16 mouse cellular contexts compared by ENCODE assay signal in genomic region chr9:98194356-98194755, GRCm38 (mm10).
A peak's percentile ranks its signal among the peaks of the same experiment; 100 is the strongest.
DNase-seq lines count a peak whose midpoint lies in the region; ATAC-seq and TF ChIP-seq lines count a peak whose summit lies in the region.
"Had no signal": no experiment of that assay in that cellular context is flagged by ENCODE, and none has a peak within 500 bp of the region (broad histone marks: within the 10 kb centered on the region; RNA-seq: fewer than 3 reads in every experiment).

No protein-coding gene starts in this region.

- no peak for ATAC-seq in midbrain, postnatal 0 days (ENCODE audit: low FRiP score)
- ATAC-seq in midbrain, embryonic 16.5 days: no peak
- no peak for ATAC-seq in megakaryocyte, adult 5-6 weeks (ENCODE audit: poor library complexity, severe bottlenecking)
- ATAC-seq: activated CD4-positive, CD25-positive, alpha-beta regulatory T cell, adult 4 months; midbrain, embryonic 13.5 days had no signal

- no peaks in the 10 kb centered on the region for H3K4me1 ChIP-seq in midbrain, postnatal 0 days (ENCODE audit: insufficient read depth, low read length)
- no peaks in the 10 kb centered on the region for H3K4me1 ChIP-seq in midbrain, embryonic 16.5 days (ENCODE audit: control insufficient read depth, insufficient read depth, low read length)
- H3K4me1 ChIP-seq: liver, embryonic 15.5 days; midbrain, embryonic 13.5 days; stomach, embryonic 15.5 days had no signal

- peak; percentile 36 for DNase-seq in midbrain, postnatal 0 days (ENCODE audit: low spot score)
- DNase-seq in layer of hippocampus, adult 8-10 months (ENCODE audit: low spot score in 2 of 2): peak; percentile 84 to 86
- peak; percentile 51 to 66 for DNase-seq in left cerebral cortex, postnatal 10 days (ENCODE audit: extremely low spot score in 1 of 2, low spot score in 2 of 2)
- peak; percentile 76 for DNase-seq in telencephalon, adult 2 months (ENCODE audit: low read depth, low spot score)
- DNase-seq in heart, adult 18-20 months: no peak
- no peak for DNase-seq in adrenal gland, adult 2 months
- DNase-seq: gastrocnemius, adult 2 months; kidney, adult 2 months had no signal

- no peak overlapping the region for H3K27ac ChIP-seq in midbrain, postnatal 0 days (ENCODE audit: low read depth, low read length)
- no peak overlapping the region for H3K27ac ChIP-seq in midbrain, embryonic 16.5 days (ENCODE audit: low read length)
- H3K27ac ChIP-seq: gastrocnemius, adult 2 months; hindbrain, embryonic 14.5 days; liver, embryonic 15.5 days; midbrain, embryonic 13.5 days; stomach, embryonic 15.5 days had no signal

- no peak for TF ChIP-seq CTCF in midbrain, postnatal 0 days (IDR thresholded peaks at IDR 0.05)

- no peak overlapping the region for H3K4me3 ChIP-seq in midbrain, postnatal 0 days (ENCODE audit: low read depth, low read length)
- H3K4me3 ChIP-seq in midbrain, embryonic 16.5 days (ENCODE audit: low read depth, low read length): no peak overlapping the region
- H3K4me3 ChIP-seq: erythroblast, embryonic 14.5 days; gastrocnemius, adult 2 months; liver, embryonic 15.5 days; midbrain, embryonic 13.5 days; stomach, embryonic 15.5 days had no signal

- H3K4me2 ChIP-seq in midbrain, postnatal 0 days (ENCODE audit: low read depth, low read length, poor library complexity, severe bottlenecking): no peak overlapping the region
- H3K4me2 ChIP-seq in midbrain, embryonic 16.5 days (ENCODE audit: low read length): no peak overlapping the region
- H3K4me2 ChIP-seq: hindbrain, embryonic 14.5 days; liver, embryonic 15.5 days; midbrain, embryonic 13.5 days; stomach, embryonic 15.5 days had no signal

- no peaks in the 10 kb centered on the region for H3K36me3 ChIP-seq in midbrain, postnatal 0 days (ENCODE audit: insufficient read depth, low read length)
- no peaks in the 10 kb centered on the region for H3K36me3 ChIP-seq in midbrain, embryonic 16.5 days (ENCODE audit: control insufficient read depth, insufficient read depth, low read length)
- H3K36me3 ChIP-seq: liver, embryonic 15.5 days; midbrain, embryonic 13.5 days; stomach, embryonic 15.5 days had no signal

- no peaks in the 10 kb centered on the region for H3K27me3 ChIP-seq in midbrain, postnatal 0 days (ENCODE audit: insufficient read depth, low read length)
- H3K27me3 ChIP-seq in midbrain, embryonic 16.5 days (ENCODE audit: control insufficient read depth, insufficient read depth, low read depth, low read length): no peaks in the 10 kb centered on the region
- H3K27me3 ChIP-seq: liver, embryonic 15.5 days; midbrain, embryonic 13.5 days; stomach, embryonic 15.5 days had no signal

- H3K9me3 ChIP-seq in midbrain, postnatal 0 days (ENCODE audit: low read length): no peaks in the 10 kb centered on the region
- no peaks in the 10 kb centered on the region for H3K9me3 ChIP-seq in midbrain, embryonic 16.5 days (replicated peaks; ENCODE audit: control insufficient read depth, low read length, poor library complexity, severe bottlenecking)
- H3K9me3 ChIP-seq: liver, embryonic 15.5 days; midbrain, embryonic 13.5 days; stomach, embryonic 15.5 days had no signal

- no peak overlapping the region for H3K9ac ChIP-seq in midbrain, postnatal 0 days (replicated peaks; ENCODE audit: low read length, poor library complexity, severe bottlenecking)
- H3K9ac ChIP-seq in midbrain, embryonic 16.5 days (ENCODE audit: low read depth, low read length): no peak overlapping the region
- H3K9ac ChIP-seq: hindbrain, embryonic 14.5 days; liver, embryonic 15.5 days; midbrain, embryonic 13.5 days; stomach, embryonic 15.5 days had no signal

- intact Hi-C loops in left cerebral cortex, postnatal 10 days (cut with DNase I): no loop called here

- WGBS in midbrain, postnatal 0 days: 99% methylated on average over 2 of the region's 2 CpGs
- 92% methylated on average over 2 of the region's 2 CpGs for WGBS in midbrain, embryonic 16.5 days

Comparison
In these comparisons a context has a peak if more than half of its experiments do, and no peak if none do; other contexts are left out.
1. DNase-seq: peak in midbrain, postnatal 0 days (single experiment), layer of hippocampus, adult 8-10 months (2 of 2), left cerebral cortex, postnatal 10 days (2 of 2) and telencephalon, adult 2 months (single experiment); none in heart, adult 18-20 months (0 of 2) and adrenal gland, adult 2 months (single experiment).